Mouse (Mus musculus) left cerebral cortex, postnatal 10 days (tissue): ENCODE data around the gene Ankzf1. TPM values are rescaled to one million over a fixed set of nuclear protein-coding genes. Genes with fewer than 3 reads are reported as not detected.

Experiments used
- DNase-seq, 2 experiments: peaks; one replicate each; pipeline ENCODE4 v3.0.0; 2021 to 2022; ENCODE audit warnings: low spot score in 2 of 2, mixed read lengths in 1 of 2; ENCODE audit errors: extremely low spot score in 1 of 2
- intact Hi-C: fragments of 180-260 bp; cut with DNase I; formaldehyde crosslinking; loops from one replicate; pipeline ENCODE4 v1.15.1; 2025
- microRNA-seq: library from miRNA; unstranded; fragments of <30 nt; microRNA quantifications from one replicate; pipeline ENCODE4 v1.2.0, GENCODE M21; 2022
- total RNA-seq, 2 experiments: library from RNA; stranded (reverse); gene quantifications; 2 replicates each; pipeline ENCODE4 v1.2.3; 2021

The Ankzf1 gene
- total RNA-seq, 2 experiments from 2014 or later, result 18.2 to 19.3 TPM

DNA sequence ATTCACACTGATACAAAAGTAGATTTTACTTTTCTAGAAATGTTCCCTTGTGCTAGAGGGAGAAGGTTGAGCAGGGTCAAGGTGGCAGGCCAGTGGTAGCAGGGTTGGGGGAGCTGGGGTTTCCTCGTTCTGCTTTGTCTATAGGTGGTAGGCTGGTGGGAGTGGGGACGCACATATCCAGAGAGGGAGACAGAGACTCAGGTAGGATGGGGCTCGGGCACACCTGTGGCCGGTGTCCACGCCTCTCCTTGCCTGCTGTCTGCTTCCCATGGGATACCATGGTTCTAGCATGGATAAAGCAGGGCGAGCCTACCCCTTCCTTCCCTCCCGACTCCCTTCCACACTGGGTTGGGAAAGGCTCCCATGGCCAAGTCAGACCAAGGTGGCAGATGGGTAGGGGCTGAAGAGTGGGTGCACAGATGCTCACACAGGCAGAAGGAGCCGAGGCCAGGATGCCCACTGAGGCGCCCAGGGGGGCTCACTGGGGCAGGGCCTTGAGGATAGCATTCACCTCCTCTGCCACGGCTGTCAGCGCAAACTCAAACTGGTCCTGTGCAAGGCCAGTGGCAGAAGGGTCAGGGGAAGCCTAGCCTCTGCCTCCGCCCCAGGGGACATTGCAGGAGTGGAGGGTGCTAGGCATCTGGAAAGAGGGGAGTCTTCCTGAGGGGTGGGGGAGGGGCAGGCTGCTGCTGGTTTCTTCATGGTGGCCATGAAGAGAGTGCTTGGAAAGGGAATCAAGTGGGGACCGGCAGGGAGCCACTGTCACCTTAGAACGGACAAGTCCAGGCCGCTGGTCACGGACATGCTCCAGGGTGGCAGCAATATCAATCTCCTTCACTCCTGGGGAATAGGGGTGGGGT lies 55.4 kb downstream of the Ankzf1 start:
- intact Hi-C loops, result no loop called here
- DNase-seq, result no peak

DNA sequence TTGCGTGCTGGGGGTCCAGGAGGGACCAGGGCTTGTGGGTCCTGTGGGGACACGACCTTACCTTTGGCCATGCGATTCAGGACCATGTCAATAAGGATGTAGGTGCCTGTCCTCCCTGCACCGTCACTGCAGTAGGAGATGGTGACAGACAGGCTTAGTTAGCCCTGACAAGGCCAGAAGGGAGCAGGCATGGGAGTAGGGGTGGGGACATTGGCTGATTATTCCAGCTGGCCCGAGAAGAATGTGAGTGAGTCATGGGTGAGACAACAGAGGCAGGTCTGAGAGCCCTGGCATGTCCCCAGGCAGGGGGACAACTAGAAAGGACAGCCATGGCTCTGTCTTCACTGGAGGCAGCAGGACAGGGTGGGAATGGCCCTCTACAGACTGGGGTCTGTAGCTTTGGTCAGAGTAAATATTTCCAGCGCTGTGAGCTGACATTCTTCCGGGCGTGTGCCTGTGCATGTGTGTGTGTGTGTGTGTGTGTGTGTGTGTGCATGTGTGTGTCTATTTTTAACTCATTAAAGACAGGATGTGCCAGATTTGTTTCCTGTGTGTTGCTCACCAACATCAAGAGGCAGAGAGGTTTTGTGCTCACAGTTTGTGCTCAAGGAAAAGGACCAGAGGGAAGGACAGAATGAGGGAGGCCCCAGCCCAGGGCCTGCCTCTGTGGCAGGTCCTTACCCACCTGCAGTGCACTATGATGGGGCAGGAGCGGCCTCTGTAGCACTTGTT lies 56.3 kb downstream of the Ankzf1 start:
- intact Hi-C loops, result no loop called here
- peak in 1 of 2 experiments; percentile 55 for DNase-seq

Small RNA genes within 50 kb of the gene (microRNA-seq; reads per million reads assigned to microRNA genes)
- not detected for gene Gm27943

Other genes starting within 250 kb of the Ankzf1 start
- under 1 TPM; 0.45 to 0.47 TPM for gene Ihh, start 240.5 kb upstream of the Ankzf1 start, total RNA-seq
- 1 to 10 TPM; 1.9 to 2.7 TPM for gene Nhej1, start 67.0 kb upstream of the Ankzf1 start, total RNA-seq
- under 1 TPM in 1 of 2 experiments, not detected in 1; 0.21 TPM for gene Slc23a3, start 58.3 kb upstream of the Ankzf1 start, total RNA-seq
- 10 to 100 TPM; 31.7 to 33.4 TPM for gene Cnppd1, start 49.4 kb upstream of the Ankzf1 start, total RNA-seq
- 100 to 1,000 TPM; 151 to 153 TPM for gene Retreg2, start 49.4 kb upstream of the Ankzf1 start, total RNA-seq
- 10 to 100 TPM; 20.2 to 21.3 TPM for gene Zfand2b, start 23.5 kb upstream of the Ankzf1 start, total RNA-seq
- 10 to 100 TPM; 45.6 to 47.0 TPM for gene Abcb6, start 11.8 kb upstream of the Ankzf1 start, total RNA-seq
- 100 to 1,000 TPM; 111 to 119 TPM for gene Atg9a, start within 50 bp of the Ankzf1 start, total RNA-seq
- 10 to 100 TPM; 18.3 to 22.1 TPM for gene Glb1l, start 18.7 kb downstream of the Ankzf1 start, total RNA-seq
- gene Stk16, start 18.7 kb downstream of the Ankzf1 start, total RNA-seq, result 10 to 100 TPM; 94.4 to 95.0 TPM
- gene Tuba4a, start 27.7 kb downstream of the Ankzf1 start, total RNA-seq, result 100 to 1,000 TPM; 456 to 464 TPM
- not detected for gene A630095N17Rik, start 40.0 kb downstream of the Ankzf1 start, total RNA-seq
- 10 to 100 TPM; 64.1 to 69.0 TPM for gene Dnajb2, start 44.3 kb downstream of the Ankzf1 start, total RNA-seq
- gene Ptprn, start 72.4 kb downstream of the Ankzf1 start, total RNA-seq, result 100 to 1,000 TPM; 257 to 262 TPM
- 10 to 100 TPM; 72.5 to 81.7 TPM for gene Resp18, start 86.3 kb downstream of the Ankzf1 start, total RNA-seq
- 10 to 100 TPM; 60.6 to 67.1 TPM for gene Dnpep, start 125.8 kb downstream of the Ankzf1 start, total RNA-seq
- gene Des, start 168.2 kb downstream of the Ankzf1 start, total RNA-seq, result 1 to 10 TPM; 1.5 TPM
- 100 to 1,000 TPM; 182 to 186 TPM for gene Speg, start 183.1 kb downstream of the Ankzf1 start, total RNA-seq
- 10 to 100 TPM; 51.9 to 53.7 TPM for gene Gmppa, start 243.8 kb downstream of the Ankzf1 start, total RNA-seq